Mouse (Mus musculus) thymus, postnatal 10 days (tissue): ENCODE measurements at regions not wholly inside any gene's neighbourhood (a gene's known extent, or its start where the extent isn't known, plus 50 kb on each side); places are given as distances from the start of the nearest gene placed in this dataset.
A peak's percentile ranks its signal among the peaks of the same experiment; 100 is the strongest.

Source experiments
- DNase-seq, 2 experiments: peaks; one replicate each; pipeline ENCODE4 v3.0.0; 2021; ENCODE audit warnings: low spot score in 2 of 2

- no peak for DNase-seq
These were observed 265.4 kb downstream of the Pmp22 start for GRCm38 (mm10) chr11:63394201-63394600.

GRCm38 (mm10) chr11:63396386-63396785 lies 267.6 kb downstream of the Pmp22 start:
- no peak for DNase-seq

DNA sequence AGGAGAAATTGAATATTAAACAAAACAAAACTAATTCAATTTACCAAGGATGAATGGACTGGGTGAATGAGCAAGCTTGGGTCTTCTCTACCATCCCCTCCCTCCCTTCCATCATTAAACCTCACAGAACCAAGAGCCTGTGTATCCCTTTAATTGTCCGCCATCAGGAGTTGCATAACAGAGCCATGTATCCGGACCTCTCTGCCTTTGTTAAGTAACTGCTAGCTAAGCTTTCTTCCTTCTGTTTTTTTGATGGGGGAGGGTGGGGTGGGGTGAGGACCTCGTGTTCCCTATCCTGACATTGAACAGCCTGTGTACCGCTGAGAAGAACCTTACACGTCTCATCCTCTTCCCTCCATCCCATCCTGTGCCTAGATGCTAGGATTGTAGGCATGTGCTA lies 274.0 kb downstream of the Pmp22 start:
- no peak for DNase-seq

GRCm38 (mm10) chr11:63404719-63405118 lies 275.9 kb downstream of the Pmp22 start:
- peak; percentile 7 to 73 for DNase-seq

DNA sequence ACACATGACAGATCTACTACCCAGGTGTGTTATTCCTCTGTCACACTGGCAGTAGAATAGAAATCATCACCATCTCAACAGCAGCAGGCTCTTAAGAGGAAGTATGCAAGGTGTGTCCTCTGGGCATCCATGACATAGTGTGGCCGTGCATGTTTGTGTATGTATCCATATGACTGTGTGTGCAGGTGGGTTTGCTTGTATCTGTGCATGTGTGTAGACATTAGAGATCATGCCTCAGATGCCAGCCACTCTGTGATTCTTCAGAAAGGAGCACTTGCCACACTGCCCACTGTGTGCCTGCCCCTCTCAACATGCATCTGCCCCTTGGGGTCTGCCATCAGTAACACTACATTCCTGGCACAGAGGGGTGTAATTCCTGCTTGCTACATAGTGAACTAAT lies 280.6 kb downstream of the Pmp22 start:
- DNase-seq, result no peak

DNA sequence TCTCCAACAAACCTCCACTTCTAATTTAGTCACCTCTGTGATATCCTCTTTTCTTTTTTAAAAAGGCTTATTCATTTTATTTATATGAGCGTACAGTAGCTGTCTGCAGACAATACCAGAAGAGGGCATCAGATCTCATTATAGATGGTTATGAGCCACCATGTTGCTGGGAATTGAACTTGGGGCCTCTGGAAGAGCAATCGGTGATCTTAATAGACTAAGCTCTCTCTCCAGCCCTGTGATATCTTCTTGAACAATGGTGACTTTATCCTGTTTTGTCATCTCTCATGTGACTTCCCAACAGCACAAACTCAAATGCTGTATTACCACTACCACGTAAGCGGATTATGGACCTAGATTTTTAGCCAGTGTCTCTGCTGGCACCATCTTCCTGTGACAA lies 282.1 kb downstream of the Pmp22 start:
- DNase-seq, result no peak

GRCm38 (mm10) chr11:63412364-63412991 lies 283.7 kb downstream of the Pmp22 start:
- DNase-seq, result no peak

- no peak for DNase-seq
These were observed 284.3 kb downstream of the Pmp22 start for GRCm38 (mm10) chr11:63413106-63413505.

GRCm38 (mm10) chr11:63413621-63414020 lies 284.8 kb downstream of the Pmp22 start:
- DNase-seq, result no peak

GRCm38 (mm10) chr11:63418042-63418776 lies 289.4 kb downstream of the Pmp22 start:
- no peak for DNase-seq

DNA sequence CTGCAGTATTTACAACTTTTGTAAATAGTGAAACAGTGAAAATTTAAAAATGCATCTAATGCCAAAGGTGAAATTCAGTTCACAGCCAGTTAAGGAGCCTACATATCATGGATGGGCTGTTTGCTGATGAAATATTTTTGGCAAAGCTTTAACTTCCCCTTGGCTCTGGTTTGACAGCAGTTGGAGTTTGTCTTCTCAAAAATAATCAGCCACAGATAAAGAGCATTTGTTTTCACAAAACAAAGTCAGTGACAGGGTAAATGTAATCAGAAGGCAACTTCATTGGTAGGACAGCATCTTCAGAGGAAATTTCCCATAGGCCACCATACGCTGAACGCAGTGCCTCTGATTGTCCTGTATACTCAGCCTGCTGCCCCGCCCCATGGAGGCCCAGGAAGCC lies 291.6 kb downstream of the Pmp22 start:
- DNase-seq, result no peak

DNA sequence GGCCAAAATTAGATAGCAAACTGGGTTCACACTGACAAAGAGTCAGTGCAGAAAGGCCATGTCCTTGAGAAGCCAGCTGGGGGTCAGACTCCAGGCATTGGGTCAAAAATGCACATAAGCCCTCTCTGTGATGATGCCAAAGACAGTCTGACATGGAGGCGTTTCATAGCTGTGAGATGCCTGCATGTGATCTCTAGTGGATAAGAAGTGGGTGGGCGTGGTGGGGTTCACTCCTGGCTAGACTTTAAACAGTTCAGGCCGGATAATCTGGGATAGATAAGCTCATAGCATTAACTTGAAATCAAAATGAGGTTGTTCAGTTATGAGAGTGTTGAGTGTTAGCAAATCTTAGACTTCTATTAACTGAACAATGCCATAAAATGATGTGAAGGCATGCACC lies 293.3 kb downstream of the Pmp22 start:
- no peak for DNase-seq

DNA sequence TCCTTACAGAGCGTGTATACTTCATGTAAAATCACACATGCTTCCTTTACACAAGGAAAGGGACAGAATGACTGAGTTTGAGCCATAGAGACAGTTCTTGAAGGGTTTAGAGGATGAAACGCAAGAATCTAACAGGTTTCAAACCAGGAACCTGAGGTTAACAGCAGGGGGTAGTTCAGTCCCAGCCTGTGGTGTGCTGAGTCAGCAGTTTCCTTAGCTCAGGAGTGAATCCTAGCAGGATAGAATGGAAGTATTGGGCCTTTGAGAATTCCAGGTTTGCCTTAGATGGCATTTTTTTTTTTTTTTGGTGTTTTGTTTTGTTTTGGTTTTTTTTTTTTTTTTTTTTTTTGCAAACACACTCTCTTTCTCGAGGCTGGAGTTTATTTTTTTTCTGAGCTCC lies 295.5 kb downstream of the Pmp22 start:
- DNase-seq, result no peak

DNA sequence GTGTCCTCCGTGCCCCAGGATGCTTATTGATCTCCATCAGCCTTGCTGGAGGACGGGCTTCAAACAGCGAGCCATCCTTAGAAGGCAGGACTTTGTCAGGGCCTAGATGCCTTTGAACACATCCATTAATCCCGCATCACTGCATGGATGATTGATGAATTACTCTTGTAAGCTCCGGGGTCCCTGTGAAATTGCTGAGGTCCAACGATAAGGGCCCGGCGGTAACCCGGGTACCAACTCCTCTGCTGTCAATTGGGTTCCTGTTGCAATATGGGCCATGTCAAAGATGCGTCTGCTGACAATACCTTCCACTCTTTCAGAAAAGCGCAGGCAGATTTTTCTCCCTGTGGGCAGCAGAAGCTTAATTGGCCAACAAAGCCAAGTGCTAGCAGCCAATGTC lies 297.0 kb downstream of the Pmp22 start:
- no peak for DNase-seq

- DNase-seq, result no peak
These were observed 325.0 kb downstream of the Pmp22 start for GRCm38 (mm10) chr11:63453786-63454185.

DNA sequence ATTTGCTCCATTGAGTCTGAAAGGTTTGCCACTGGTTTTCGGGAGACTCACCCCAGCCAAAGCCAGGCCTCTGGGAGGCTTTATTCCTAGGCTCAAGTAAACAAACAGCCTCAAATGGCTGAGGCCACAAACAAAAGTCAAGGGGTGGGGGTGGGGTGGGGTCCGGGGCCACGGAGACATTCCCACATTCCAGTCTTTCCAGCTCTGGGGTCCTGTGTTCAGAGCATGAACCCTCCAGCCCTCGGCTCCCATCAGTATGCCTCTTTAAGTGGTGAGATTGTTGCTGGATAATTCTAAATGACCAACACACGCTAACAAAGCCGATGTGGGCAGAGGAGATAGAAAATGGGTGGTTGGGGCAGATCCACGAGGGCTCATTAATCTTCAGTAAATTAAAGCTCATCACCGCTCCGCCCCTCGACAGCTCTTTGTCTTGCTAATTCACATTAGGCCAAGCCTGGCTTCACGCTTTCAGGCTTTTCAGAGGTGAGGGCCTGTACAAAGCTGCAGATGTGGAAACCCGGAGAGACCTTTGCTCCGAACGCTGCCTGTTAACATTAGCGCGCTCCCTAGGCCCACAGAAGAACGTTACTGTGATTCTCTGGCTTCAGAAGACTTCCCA lies 326.2 kb downstream of the Pmp22 start:
- DNase-seq, result no peak

DNA sequence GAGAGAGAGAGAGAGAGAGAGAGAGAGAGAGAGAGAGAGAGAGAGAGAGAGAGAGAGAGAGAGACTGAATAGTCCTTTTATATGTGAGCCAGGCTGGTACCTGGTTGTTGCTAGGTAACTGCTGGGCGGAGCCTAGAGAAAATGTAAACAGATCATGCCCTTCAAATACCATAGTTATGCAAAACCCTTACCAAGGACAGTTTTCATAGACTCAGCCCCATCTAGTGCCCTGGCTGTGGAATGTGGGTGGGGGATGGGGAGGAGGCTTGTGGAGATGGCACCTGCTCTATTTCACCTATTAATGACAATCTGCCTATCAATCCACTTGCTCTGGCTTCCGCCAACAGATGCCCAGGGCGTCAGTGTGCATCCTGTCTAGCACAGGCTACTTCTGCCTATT lies 327.6 kb downstream of the Pmp22 start:
- no peak for DNase-seq

- no peak for DNase-seq
These were observed 328.5 kb downstream of the Pmp22 start for GRCm38 (mm10) chr11:63457250-63457649.

DNA sequence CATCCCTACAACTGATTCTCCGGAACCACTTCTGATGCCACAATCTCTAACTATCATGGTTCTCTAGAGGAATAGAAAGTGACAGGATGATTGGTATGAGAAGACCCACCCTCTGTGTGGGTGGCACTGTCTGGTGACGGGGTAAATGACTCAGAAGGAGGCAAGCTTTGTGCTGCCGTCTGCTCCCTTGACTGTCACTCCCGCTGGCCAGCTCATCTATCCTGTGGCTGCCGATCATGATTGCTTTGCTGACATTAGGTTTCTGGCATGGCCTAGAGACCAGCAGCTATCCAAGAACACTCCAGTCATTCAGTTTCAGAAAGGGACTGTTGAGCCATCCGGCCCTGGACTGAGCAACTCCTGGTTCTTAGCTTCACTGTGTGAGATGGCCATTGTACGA lies 331.4 kb downstream of the Pmp22 start:
- DNase-seq, result no peak

DNA sequence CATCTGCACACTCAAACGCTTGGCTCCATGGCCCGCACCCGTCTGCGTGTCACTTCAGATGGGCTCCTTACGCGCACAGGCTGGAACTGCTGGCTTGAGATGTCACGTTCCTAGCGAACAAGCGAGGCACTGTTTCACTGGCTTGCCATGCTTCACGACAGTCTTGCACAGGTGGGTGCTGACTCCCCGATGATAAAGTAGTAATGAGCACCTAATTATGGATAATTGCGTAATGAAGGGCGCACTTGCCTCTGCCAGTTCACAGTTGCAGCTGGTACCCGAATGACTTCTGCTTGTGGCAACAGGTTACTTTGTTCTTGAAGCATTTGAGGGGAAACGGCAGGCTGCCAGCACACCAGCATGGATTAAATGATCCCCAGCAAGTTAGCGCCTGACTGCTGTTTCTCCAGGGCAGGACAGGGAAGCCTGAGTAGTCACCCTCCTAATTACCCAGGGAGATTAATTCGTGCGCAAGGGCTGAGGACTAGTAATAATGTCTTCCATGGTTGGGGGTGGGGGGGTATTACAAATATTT lies 335.1 kb downstream of the Pmp22 start:
- no peak for DNase-seq

- no peak for DNase-seq
These were observed 337.2 kb downstream of the Pmp22 start for GRCm38 (mm10) chr11:63465941-63466340.

- no peak for DNase-seq
These were observed 337.8 kb downstream of the Pmp22 start for GRCm38 (mm10) chr11:63466541-63466940.

DNA sequence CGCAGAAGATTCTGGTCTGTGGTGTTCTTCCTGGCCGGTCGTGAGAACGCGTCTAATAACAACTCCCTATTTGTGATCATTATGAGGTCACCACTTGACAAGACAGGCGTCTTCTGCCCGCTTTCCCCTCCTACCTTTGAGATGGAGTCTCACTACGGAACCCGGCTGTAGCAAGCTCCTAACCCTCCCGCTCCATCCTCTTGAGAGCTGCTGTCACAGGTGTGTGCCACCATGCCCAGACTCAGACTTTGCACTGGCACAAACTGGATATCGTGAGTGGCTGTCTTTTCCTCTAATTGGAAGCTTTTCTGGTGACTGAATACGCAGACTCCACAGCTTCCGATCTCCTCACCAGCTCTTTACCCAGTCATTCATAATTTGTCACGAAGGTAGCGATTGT lies 346.0 kb downstream of the Pmp22 start:
- no peak for DNase-seq
